Mouse (Mus musculus) kidney, adult 2 months (tissue): ENCODE measurements around the gene Trappc3.

ENCODE experiments used
- CTCF ChIP-seq: fragments of 200-500 bp; conservative IDR thresholded peaks from 2 replicates; pipeline ENCODE4 v1.5.1; 2011; ENCODE audit warnings: low read depth, mild to moderate bottlenecking, control low read depth, low read length, moderate library complexity, mixed read lengths; ENCODE audit not compliant: insufficient read depth, insufficient read length
- POLR2A ChIP-seq: fragments of 200-500 bp; IDR thresholded peaks from one replicate; pipeline ENCODE4 v1.6.1; 2011; ENCODE audit warnings: low read depth, low read length, control low read depth

DNA sequence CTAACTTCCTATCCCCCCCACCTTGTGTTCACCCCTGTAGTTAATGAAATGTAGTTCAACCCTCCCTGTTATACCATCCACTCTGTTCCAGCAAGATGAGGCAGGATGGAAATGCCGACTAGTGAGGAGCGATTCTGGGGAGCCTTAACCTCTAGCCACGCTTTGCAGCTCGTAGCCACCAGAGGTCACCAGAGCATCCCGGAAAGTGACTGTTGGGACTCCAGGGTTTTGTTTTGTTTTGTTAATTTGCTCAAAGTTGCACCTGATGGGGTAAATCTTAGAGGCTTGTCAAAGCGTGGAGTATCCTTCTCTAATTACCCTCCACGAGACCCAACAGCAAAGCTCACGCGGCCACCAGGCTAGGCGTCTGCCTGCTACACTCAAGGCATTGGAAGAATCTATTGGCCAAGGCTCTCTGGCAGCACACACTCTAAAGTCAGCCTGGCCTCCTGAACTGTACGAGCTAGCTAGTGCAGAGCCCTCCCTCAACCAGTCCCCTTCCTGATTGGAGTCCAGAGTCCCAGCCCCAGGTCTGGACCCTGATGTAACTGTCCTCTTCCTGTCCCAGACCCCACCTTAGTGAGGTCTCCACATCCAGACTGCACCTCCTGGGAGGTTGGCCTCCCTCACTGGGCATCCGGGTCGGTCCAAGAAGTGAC lies 15.9 kb downstream of the Trappc3 start:
- no peak for TF ChIP-seq POLR2A
- TF ChIP-seq CTCF: peak; percentile 78
